Mouse (Mus musculus) stomach, postnatal 0 days (tissue): ENCODE results near the gene Tenm4. TPM values are rescaled to one million over a fixed set of nuclear protein-coding genes. Genes with fewer than 3 reads are reported as not detected.

Source experiments
- ATAC-seq: fragments of 200-750 bp; cut with Nextera tagmentation; 2 replicates; pipeline ENCODE4 v1.8.0; 2017; ENCODE audit not compliant: low FRiP score, low TSS enrichment
- DNase-seq: peaks from one replicate; pipeline ENCODE4 v3.0.0-alpha.2; 2016; ENCODE audit warnings: low spot score
- H3K27ac ChIP-seq: fragments of 300-500 bp; sonication (generic); replicated peaks from 2 replicates; pipeline ENCODE4 v1.5.1; 2014; ENCODE audit warnings: mild to moderate bottlenecking, control low read depth
- H3K27me3 ChIP-seq: fragments of 300-500 bp; sonication (generic); 2 replicates; pipeline ENCODE4 v1.6.1; 2014; ENCODE audit warnings: low read length; ENCODE audit not compliant: control insufficient read depth, insufficient read depth
- H3K36me3 ChIP-seq: fragments of 300-500 bp; sonication (generic); 2 replicates; pipeline ENCODE4 v1.6.1; 2014; ENCODE audit warnings: low read length, mixed read lengths; ENCODE audit not compliant: control insufficient read depth, insufficient read depth
- H3K4me1 ChIP-seq: fragments of 300-500 bp; sonication (generic); replicated peaks from 2 replicates; pipeline ENCODE4 v1.6.1; 2014; ENCODE audit warnings: antibody characterized with exemption; ENCODE audit not compliant: control insufficient read depth, insufficient read depth
- H3K4me2 ChIP-seq: fragments of 300-500 bp; sonication (generic); replicated peaks from 2 replicates; pipeline ENCODE4 v1.6.1; 2014; ENCODE audit warnings: low read depth, mild to moderate bottlenecking, control low read depth, moderate library complexity
- H3K4me3 ChIP-seq: fragments of 300-500 bp; sonication (generic); 2 replicates; pipeline ENCODE4 v1.5.1; 2014; ENCODE audit warnings: low read depth, low read length, control low read depth
- H3K9ac ChIP-seq: fragments of 300-500 bp; sonication (generic); 2 replicates; pipeline ENCODE4 v1.6.1; 2014; ENCODE audit warnings: mild to moderate bottlenecking, low read length, control low read depth, mixed read lengths
- H3K9me3 ChIP-seq: fragments of 300-500 bp; sonication (generic); 2 replicates; pipeline ENCODE4 v1.6.1; 2016; ENCODE audit warnings: low read length; ENCODE audit not compliant: control insufficient read depth
- CTCF ChIP-seq: IDR thresholded peaks from 2 replicates; pipeline ENCODE4 v1.5.1; 2016; ENCODE audit warnings: antibody characterized with exemption, low read depth, mild to moderate bottlenecking, moderate library complexity
- EP300 ChIP-seq: optimal IDR thresholded peaks from 2 replicates; pipeline ENCODE3; 2016; ENCODE audit warnings: antibody characterized with exemption
- WGBS: fragments of 180-500 bp; shearing (Covaris S2); extraction: QIAGEN DNeasy Blood & Tissue Kit; methylation state at CpG from one replicate; pipeline ENCODE4 v1.1.7; 2014; 5-methylcytosine and 5-hydroxymethylcytosine counted together
- polyA plus RNA-seq: library from polyadenylated mRNA; unstranded; fragments of >200 nt; fragmentation: Nextera tagmentation; extraction: Ambion mirVana; gene quantifications from 2 replicates; pipeline ENCODE4 v1.2.1, GENCODE M21; 2015

Tenm4 gene
- polyA plus RNA-seq, 1 experiment from 2014 or later, result 7.2 TPM

GRCm38 (mm10) chr7:96181751-96182150, 10.7 kb downstream of the Tenm4 start:
- H3K27ac ChIP-seq, result no peak overlapping the region
- no peak for DNase-seq
- no peak for TF ChIP-seq EP300
- TF ChIP-seq CTCF, result no peak
- no peaks in the 10 kb centered on the region for H3K9me3 ChIP-seq
- no peak overlapping the region for H3K4me2 ChIP-seq
- no peak for ATAC-seq
- H3K4me1 ChIP-seq, result no peaks in the 10 kb centered on the region
- H3K4me3 ChIP-seq, result no peak overlapping the region
- no peaks in the 10 kb centered on the region for H3K36me3 ChIP-seq
- no peaks in the 10 kb centered on the region for H3K27me3 ChIP-seq
- no peak overlapping the region for H3K9ac ChIP-seq
- WGBS, result 75% methylated on average over 4 of the region's 4 CpGs

DNA sequence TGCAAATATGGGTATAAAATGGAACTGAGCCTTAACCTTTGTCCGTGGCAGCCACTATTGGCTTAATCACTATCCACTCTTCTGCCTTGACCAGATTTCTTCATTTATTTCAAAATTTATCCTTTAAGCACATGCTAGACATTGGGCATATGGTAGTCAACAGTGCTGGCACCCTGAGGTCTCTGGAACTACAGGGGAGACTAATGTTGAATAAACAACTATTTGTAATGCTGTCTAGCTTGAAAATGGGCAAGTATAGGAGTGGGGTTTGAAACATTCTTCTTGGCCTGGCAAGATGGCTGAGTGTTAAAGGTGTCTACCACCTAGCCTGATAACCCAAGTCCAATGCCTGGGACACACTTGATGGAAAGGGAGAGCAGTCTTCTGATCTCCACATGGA, 12.1 kb downstream of the Tenm4 start:
- 88% methylated on average over 1 of the region's 1 CpGs for WGBS
- no peaks in the 10 kb centered on the region for H3K36me3 ChIP-seq
- no peak for TF ChIP-seq EP300
- TF ChIP-seq CTCF, result no peak
- ATAC-seq, result no peak
- H3K4me3 ChIP-seq, result no peak overlapping the region
- no peak overlapping the region for H3K9ac ChIP-seq
- no peaks in the 10 kb centered on the region for H3K4me1 ChIP-seq
- H3K27me3 ChIP-seq, result no peaks in the 10 kb centered on the region
- H3K4me2 ChIP-seq, result no peak overlapping the region
- no peak for DNase-seq
- H3K27ac ChIP-seq, result no peak overlapping the region
- H3K9me3 ChIP-seq, result no peaks in the 10 kb centered on the region

DNA sequence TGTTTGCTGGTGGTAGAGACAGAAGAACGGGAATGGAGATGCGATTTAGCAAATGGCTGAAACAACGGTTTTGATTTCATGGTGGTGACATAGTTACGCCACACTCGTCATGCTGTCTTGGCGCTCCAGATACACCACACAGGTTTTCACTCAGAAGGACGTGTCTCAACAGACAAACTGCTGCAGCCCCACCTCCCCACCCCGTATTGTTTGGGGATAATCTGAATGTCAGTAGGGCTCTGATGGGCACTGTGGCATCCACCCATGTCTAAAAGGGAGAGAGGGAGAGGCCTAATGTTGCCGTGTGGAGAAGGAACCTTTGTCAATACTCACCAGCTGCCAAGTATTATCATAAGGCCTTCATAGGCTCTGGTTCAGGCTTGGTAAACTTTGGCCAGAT, 14.4 kb downstream of the Tenm4 start:
- H3K4me2 ChIP-seq, result no peak overlapping the region
- 76% methylated on average over 9 of the region's 9 CpGs for WGBS
- H3K4me3 ChIP-seq, result no peak overlapping the region
- TF ChIP-seq EP300, result no peak
- TF ChIP-seq CTCF, result no peak
- no peak overlapping the region for H3K9ac ChIP-seq
- DNase-seq (no peak), ATAC-seq (no peak)
- H3K27ac ChIP-seq, result no peak overlapping the region
- no peaks in the 10 kb centered on the region for H3K4me1 ChIP-seq
- no peaks in the 10 kb centered on the region for H3K27me3 ChIP-seq
- no peaks in the 10 kb centered on the region for H3K9me3 ChIP-seq
- H3K36me3 ChIP-seq, result no peaks in the 10 kb centered on the region

DNA sequence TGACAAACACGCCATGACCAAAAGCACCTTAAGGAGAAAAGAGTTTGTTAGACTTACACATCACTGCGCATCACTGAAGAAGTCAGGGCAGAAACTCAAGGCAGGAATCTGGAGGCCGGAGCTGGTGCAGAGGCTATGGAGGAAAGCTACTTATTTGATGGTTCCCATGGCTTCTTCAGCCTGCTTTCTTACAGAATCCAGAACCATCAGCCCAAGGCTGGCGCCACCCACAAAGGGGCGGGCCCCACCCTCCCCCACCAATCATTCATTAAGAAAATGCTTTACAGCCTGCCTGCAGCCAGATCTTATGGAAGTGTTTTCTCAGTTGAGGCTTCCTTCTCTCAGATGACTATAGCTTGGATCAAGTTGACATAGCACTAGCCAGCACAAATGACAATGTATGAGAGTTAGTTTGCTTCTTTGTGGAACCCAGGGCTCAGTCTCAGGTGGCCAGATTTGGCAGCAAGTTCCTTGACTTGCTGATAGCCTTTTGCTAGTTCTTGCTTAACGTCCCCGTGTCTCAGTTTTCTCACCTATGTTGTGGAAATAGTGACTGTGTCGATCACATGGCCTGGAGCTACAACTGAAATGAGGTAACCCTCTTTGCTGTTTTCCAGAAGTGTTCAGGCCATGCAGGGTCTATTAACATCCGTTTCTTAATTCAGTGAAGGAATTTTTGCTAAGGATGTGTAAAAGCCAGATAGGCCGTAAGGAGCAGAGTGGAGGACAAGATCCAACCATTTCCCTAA, 32.9 kb downstream of the Tenm4 start:
- Histone ChIP-seq H3K4me3 (no peak overlapping the region), H3K4me2 (no peak overlapping the region), H3K4me1 (no peaks in the 10 kb centered on the region), H3K27me3 (no peaks in the 10 kb centered on the region), H3K9ac (no peak overlapping the region), H3K36me3 (no peaks in the 10 kb centered on the region), H3K27ac (no peak overlapping the region), H3K9me3 (no peaks in the 10 kb centered on the region)
- ATAC-seq (no peak), DNase-seq (no peak)
- no peak for TF ChIP-seq EP300
- no peak for TF ChIP-seq CTCF
- 80% methylated on average over 10 of the region's 10 CpGs for WGBS

DNA sequence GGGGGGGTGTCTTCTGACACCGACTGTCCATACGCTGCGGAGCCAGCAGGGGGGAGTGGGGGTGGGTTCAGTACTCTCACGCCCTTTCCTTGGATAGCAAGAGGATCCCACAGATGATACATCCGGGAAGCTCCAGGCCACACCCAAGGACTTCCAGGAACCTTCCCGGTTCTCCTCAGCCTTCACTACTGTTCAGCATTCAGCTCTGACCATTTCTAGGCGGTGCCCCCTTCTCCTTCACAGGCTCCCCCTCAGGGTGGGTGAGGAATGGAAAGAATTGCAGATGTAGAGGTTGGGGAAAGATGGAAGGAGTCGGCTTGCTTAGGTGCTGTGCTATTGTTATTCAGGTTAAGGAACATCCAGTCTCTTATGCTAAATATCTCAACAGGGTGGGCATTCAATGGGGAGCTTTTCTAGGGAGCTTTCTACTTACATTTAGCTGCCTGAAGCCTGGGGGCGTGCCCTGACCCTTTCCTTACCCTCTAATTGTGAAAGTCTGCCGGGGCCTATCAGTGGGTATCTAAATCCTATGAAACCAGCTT, 33.8 kb downstream of the Tenm4 start:
- ATAC-seq, result no peak
- no peak overlapping the region for H3K27ac ChIP-seq
- TF ChIP-seq EP300 (no peak), CTCF (no peak)
- no peaks in the 10 kb centered on the region for H3K36me3 ChIP-seq
- DNase-seq, result no peak
- no peak overlapping the region for H3K4me2 ChIP-seq
- 36% methylated on average over 10 of the region's 10 CpGs for WGBS
- no peak overlapping the region for H3K4me3 ChIP-seq
- no peaks in the 10 kb centered on the region for H3K27me3 ChIP-seq
- H3K9me3 ChIP-seq, result no peaks in the 10 kb centered on the region
- no peaks in the 10 kb centered on the region for H3K4me1 ChIP-seq
- H3K9ac ChIP-seq, result no peak overlapping the region

DNA sequence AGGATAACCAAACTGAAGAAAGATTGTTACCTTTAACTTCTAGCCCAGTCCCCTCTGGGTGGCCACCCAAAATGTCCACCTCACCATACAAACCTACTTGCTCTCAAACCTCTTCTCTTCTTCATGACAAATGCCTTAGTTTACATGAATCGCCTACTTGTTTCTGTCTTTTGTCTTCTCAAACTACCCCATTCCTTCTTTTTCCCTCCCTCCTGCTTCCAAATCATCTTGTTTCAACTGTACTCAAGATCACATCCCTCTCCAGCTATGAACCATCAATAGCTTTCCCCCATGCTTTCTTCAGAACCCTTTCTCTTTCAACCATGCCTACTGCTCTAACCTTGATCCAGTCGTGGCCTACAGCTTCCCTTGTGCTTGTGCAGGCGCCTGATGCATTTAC, 36.0 kb downstream of the Tenm4 start:
- H3K9me3 ChIP-seq, result no peaks in the 10 kb centered on the region
- TF ChIP-seq EP300 (no peak), CTCF (no peak)
- no peak overlapping the region for H3K27ac ChIP-seq
- H3K36me3 ChIP-seq, result no peaks in the 10 kb centered on the region
- H3K9ac ChIP-seq, result no peak overlapping the region
- DNase-seq (no peak), ATAC-seq (no peak)
- 74% methylated on average over 3 of the region's 3 CpGs for WGBS
- H3K4me3 ChIP-seq, result no peak overlapping the region
- H3K4me2 ChIP-seq, result no peak overlapping the region
- no peaks in the 10 kb centered on the region for H3K27me3 ChIP-seq
- H3K4me1 ChIP-seq, result peaks cover 4% of the 10 kb centered on the region
